Mouse (Mus musculus) ZHBTc4 (cell line): ENCODE results near the gene Ovca2.
A peak's percentile ranks its signal among the peaks of the same experiment; 100 is the strongest.

Experiments used
- DNase-seq: peaks from one replicate; pipeline ENCODE4 v3.0.0-alpha.2; 2011; ENCODE audit warnings: low read depth, low spot score

Ovca2 gene

DNA sequence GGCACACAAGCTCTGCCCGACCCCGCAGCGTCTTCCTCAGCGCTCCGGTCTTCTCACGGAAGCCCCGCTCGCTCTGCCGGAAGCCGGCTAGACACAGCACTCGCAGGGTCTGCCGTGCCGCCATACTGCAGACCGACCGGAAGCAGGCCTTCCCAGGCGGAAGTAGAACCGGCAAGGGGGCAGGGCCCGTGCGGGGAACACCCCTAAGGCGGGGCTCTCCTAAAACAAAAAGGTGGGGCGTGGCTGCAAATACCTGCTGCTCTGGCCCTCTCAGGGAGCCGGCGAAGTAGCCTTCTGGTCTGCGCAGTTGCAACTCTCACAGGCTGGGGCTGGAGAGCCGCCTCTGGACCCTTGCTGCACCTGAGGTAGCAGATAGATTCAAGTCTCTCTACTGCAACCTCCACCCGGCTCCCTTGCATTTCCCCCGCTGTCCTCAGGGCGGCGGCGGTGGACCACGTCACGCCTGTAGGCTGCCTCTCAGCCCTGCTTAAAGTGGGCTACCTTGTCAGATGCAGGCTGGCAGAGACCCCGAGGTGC, at the start of gene Ovca2:
TSS of gene Ovca2 (minus strand) at position 164 of the 537 bp plus-strand sequence.
- peak; percentile 98 for DNase-seq

- DNase-seq: no peak
These were observed 49.0 kb upstream of the Ovca2 start for GRCm38 (mm10) chr11:75227632-75228031.

DNA sequence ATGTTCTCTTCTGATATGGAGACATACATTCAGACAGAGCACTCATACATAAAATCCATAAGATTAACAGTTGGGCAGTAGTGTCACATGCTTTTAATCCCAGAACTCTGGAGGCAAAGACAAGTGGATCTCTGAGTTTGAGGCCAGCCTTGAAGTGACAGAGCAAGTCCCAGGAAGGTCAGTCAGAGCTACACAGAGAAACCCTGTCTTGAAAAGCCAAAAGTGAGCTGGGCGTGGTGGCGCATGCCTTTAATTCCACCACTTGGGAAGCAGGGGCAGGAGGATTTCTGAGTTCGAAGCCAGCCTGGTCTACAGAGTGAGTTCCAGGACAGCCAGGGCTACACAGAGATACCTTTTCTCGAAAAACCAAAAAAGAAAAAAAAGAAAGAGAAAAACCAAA, 46.2 kb upstream of the Ovca2 start:
- DNase-seq: peak; percentile 63

- DNase-seq: no peak
These were observed 45.4 kb upstream of the Ovca2 start for GRCm38 (mm10) chr11:75224062-75224461.

DNA sequence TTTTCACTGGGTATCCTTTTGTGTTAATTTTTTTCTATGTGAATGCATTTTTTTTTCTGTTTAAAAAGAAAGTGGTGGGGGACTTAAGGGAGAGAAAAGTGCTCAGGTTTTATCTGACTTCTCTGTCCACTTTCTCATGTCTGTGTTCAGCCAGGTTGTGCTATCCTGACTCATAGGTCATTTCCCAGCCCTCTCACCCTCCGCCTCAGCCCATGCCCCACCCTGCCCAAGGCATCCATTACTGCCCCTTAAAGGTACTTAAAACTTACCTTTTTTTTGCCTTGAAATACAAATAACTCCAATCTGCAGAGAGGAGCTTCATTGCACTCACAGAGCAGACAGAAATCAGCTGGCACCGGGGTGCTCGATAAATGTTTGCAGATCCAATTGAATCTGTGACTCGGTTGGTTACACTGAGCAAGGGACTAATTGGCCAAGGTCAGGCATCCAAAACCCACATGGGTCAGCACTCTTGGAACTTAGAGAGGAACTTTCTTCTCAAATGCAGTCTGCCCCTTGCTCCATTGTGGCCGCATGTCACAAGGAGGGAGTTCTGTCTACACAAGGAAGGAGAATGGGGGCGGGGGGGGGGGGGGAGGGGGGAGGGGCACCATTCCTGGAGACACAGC, 42.0 kb upstream of the Ovca2 start:
- no peak for DNase-seq

DNA sequence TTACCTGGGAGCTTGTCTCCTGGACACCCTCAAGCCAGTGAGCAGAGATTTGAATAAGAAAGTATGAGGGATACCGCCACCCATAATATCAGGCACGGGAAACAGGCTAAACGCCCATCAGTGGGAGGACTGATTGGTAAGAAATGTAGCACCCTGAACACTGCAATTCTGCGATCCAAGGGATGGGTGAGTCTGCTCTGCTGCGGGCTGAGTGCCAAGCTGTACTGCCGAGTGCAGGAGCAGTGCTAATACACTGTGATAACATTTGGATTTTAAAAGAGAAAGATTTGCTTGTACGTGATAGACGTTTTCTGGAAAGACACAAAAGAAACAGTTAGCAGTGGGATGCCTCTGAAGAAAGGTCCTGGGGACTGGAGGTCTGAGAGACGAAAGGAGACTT, 41.5 kb upstream of the Ovca2 start:
- no peak for DNase-seq

GRCm38 (mm10) chr11:75214081-75214950, 35.7 kb upstream of the Ovca2 start:
- peak; percentile 68 for DNase-seq

- peak; percentile 50 for DNase-seq
These were observed 34.9 kb upstream of the Ovca2 start for GRCm38 (mm10) chr11:75213372-75214080.

GRCm38 (mm10) chr11:75212876-75213275, 34.2 kb upstream of the Ovca2 start:
- DNase-seq: no peak

DNA sequence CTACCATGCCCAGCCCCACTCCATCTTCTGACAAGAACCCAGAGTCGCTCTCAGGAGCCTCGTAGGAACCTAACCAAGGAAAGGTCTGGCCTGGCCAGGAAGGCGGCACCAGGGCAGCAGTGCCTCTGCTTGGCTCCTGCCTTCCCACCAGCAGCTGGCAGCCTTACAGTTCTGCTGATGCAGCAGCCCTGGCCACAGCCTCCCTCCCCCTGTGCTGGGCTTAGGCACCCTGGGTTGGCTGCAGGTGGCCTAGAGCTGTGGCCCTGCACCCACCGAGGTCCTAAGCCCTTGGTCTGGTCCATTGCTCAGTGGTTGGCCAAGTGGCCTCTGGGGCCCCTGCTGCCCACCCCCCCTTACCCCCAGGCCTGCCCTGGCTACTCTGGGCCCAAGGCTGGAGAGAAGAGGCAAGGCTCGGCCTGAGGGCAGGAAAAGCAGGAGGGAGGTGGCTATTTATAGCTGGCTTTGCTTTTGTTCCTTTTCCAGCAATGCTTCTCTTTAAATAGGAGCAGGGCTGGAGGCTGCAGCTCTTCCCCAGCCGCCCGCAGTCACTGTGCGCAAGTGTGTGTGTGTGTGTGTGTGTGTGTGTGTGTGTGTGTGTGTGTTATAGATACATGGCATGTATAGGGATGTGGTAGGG, 33.5 kb upstream of the Ovca2 start:
- DNase-seq: no peak

GRCm38 (mm10) chr11:75210755-75211154, 32.1 kb upstream of the Ovca2 start:
- DNase-seq: no peak

GRCm38 (mm10) chr11:75210093-75210492, 31.5 kb upstream of the Ovca2 start:
- no peak for DNase-seq

GRCm38 (mm10) chr11:75209363-75209762, 30.7 kb upstream of the Ovca2 start:
- DNase-seq: no peak

DNA sequence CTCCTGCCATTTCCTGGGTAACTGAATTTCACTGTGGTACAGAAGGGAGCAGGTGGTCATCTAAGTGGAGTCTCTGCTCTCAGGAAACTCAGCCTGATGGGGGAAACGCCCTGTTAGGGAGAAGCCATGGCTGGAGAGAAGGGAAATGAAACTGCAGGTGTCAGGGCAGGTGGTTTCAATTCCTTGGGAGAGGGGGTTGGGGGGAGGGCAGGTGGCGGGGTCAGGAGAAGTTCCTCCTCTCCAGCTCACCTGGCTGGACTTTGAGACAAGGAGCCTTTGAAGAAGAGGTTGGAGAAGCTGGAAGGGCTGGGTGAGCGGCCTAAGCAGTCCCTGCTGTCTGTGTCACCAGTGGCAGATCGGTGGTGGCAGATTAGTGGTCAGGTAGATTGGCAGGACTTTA, 27.7 kb upstream of the Ovca2 start:
- DNase-seq: no peak

- no peak for DNase-seq
These were observed 25.8 kb upstream of the Ovca2 start for GRCm38 (mm10) chr11:75204472-75204871.

GRCm38 (mm10) chr11:75203926-75204325, 25.3 kb upstream of the Ovca2 start:
- no peak for DNase-seq

DNA sequence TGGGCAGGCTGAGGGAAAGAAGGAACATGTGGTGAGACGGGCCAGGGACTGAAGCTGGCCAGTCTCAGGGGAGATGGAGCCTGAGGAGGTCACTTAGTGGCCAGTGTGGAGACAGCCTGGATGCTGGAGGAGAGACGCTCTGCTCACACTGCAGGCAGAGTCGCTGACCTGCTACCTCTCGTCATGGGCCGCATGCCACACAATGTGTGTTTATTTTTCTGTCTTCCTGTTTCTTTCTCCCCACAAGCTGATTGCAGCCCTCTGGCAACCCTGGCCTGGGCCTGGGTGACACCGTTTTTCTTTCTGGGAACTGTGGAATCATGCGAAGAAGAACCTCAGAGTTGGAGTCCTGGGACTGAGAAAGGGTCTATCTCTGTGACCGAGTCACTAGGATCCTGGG, 23.1 kb upstream of the Ovca2 start:
- DNase-seq: no peak

GRCm38 (mm10) chr11:75200935-75201334, 22.3 kb upstream of the Ovca2 start:
- no peak for DNase-seq

GRCm38 (mm10) chr11:75199951-75200350, 21.3 kb upstream of the Ovca2 start:
- DNase-seq: no peak

DNA sequence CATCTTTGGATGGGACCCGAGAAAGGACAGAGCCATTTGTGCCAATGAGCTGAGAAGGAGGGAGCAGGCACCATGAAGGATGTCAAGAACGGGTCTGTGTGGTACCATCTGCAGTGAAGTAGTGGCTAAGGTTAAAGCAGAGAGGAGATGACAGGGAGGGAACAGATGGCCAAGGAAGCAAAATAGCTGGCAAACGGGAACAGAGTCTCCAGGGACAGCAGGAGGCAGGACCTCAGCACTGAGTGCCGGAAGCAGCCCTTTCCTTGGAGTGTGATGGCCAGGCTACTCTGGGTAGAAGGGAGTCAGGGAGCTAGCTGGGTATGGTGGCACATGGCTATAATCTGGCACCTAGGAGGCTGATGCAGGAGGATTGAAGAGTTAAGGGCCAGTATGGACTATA, 20.2 kb upstream of the Ovca2 start:
- no peak for DNase-seq

GRCm38 (mm10) chr11:75197956-75198355, 19.3 kb upstream of the Ovca2 start:
- DNase-seq: peak; percentile 77

GRCm38 (mm10) chr11:75196131-75196530, 17.5 kb upstream of the Ovca2 start:
- DNase-seq: no peak
